Mouse (Mus musculus) heart, postnatal 0 days (tissue): ENCODE results near the gene Crtc2.

Source experiments
- CTCF ChIP-seq: IDR thresholded peaks from 2 replicates; pipeline ENCODE4 v1.5.1; 2016; ENCODE audit warnings: antibody characterized with exemption, control low read depth, low read depth
- EP300 ChIP-seq: IDR thresholded peaks from 2 replicates; pipeline ENCODE4 v1.6.1; 2016; ENCODE audit warnings: antibody characterized with exemption, low read depth

DNA sequence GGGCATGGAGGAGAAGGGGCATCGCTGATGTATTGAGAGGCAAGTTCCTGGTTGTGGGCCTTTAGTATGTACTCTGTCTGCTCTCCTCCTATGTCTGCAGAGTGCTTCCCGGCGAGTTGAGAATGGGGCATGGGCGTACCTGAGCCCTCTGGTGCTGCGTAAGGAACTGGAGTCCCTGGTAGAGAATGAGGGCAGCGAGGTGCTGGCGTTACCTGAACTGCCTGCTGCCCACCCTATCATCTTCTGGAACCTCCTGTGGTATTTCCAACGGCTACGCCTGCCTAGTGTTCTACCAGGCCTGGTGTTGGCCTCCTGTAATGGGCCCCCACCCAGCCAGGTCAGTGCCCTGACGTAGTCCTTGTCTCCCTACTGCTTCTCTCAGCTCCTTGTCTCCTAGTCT is 24.2 kb downstream of the Crtc2 start:
- TF ChIP-seq CTCF: no peak
- TF ChIP-seq EP300: no peak
